Mouse (Mus musculus): ENCODE results near the gene Slain1.

Slain1 gene

GRCm38 (mm10) chr14:103666347-103666954 lies 16.4 kb downstream of the Slain1 start:
- DNase-seq (ENCODE audit: extremely low spot score, low read depth, low spot score) = no peak

GRCm38 (mm10) chr14:103667036-103667435 lies 17.0 kb downstream of the Slain1 start:
- DNase-seq (ENCODE audit: extremely low spot score, low read depth, low spot score) = no peak

GRCm38 (mm10) chr14:103679395-103680217 lies 29.6 kb downstream of the Slain1 start:
- DNase-seq (ENCODE audit: extremely low spot score, low read depth, low spot score) = no peak

- no peak for DNase-seq (ENCODE audit: extremely low spot score, low read depth, low spot score)
Measured at GRCm38 (mm10) chr14:103680285-103680819, 30.3 kb downstream of the Slain1 start.

GRCm38 (mm10) chr14:103682633-103683390 lies 32.8 kb downstream of the Slain1 start:
- no peak for DNase-seq (ENCODE audit: extremely low spot score, low read depth, low spot score)

- no peak for DNase-seq (ENCODE audit: extremely low spot score, low read depth, low spot score)
Measured at GRCm38 (mm10) chr14:103686994-103687393, 37.0 kb downstream of the Slain1 start.

GRCm38 (mm10) chr14:103694295-103694694 lies 44.3 kb downstream of the Slain1 start:
- DNase-seq (ENCODE audit: extremely low spot score, low read depth, low spot score) = peak; percentile 73

- DNase-seq (ENCODE audit: extremely low spot score, low read depth, low spot score) = no peak
Measured at GRCm38 (mm10) chr14:103695620-103696019, 45.6 kb downstream of the Slain1 start.

- no peak for DNase-seq (ENCODE audit: extremely low spot score, low read depth, low spot score)
Measured at GRCm38 (mm10) chr14:103697101-103697500, 47.1 kb downstream of the Slain1 start.

- DNase-seq (ENCODE audit: extremely low spot score, low read depth, low spot score) = no peak
Measured at GRCm38 (mm10) chr14:103699308-103699707, 49.3 kb downstream of the Slain1 start.

GRCm38 (mm10) chr14:103702516-103702915 lies 52.5 kb downstream of the Slain1 start:
- no peak for DNase-seq (ENCODE audit: extremely low spot score, low read depth, low spot score)

- DNase-seq (ENCODE audit: extremely low spot score, low read depth, low spot score) = no peak
Measured at GRCm38 (mm10) chr14:103704771-103705170, 54.7 kb downstream of the Slain1 start.

GRCm38 (mm10) chr14:103706347-103706746 lies 56.3 kb downstream of the Slain1 start:
- DNase-seq (ENCODE audit: extremely low spot score, low read depth, low spot score) = no peak

- no peak for DNase-seq (ENCODE audit: extremely low spot score, low read depth, low spot score)
Measured at GRCm38 (mm10) chr14:103708601-103709000, 58.6 kb downstream of the Slain1 start.

- DNase-seq (ENCODE audit: extremely low spot score, low read depth, low spot score) = no peak
Measured at GRCm38 (mm10) chr14:103709261-103709660, 59.2 kb downstream of the Slain1 start.

GRCm38 (mm10) chr14:103712986-103713385 lies 63.0 kb downstream of the Slain1 start:
- no peak for DNase-seq (ENCODE audit: extremely low spot score, low read depth, low spot score)

- DNase-seq (ENCODE audit: extremely low spot score, low read depth, low spot score) = no peak
Measured at GRCm38 (mm10) chr14:103717516-103717915, 67.5 kb downstream of the Slain1 start.

- DNase-seq (ENCODE audit: extremely low spot score, low read depth, low spot score) = no peak
Measured at GRCm38 (mm10) chr14:103717979-103718378, 68.0 kb downstream of the Slain1 start.

- DNase-seq (ENCODE audit: extremely low spot score, low read depth, low spot score) = no peak
Measured at GRCm38 (mm10) chr14:103718393-103718792, 68.4 kb downstream of the Slain1 start.

GRCm38 (mm10) chr14:103718836-103719575 lies 69.0 kb downstream of the Slain1 start:
- DNase-seq (ENCODE audit: extremely low spot score, low read depth, low spot score) = peak; percentile 92

- DNase-seq (ENCODE audit: extremely low spot score, low read depth, low spot score) = no peak
Measured at GRCm38 (mm10) chr14:103720163-103720562, 70.1 kb downstream of the Slain1 start.

Measured in hindlimb bud, embryonic 11.5 days (tissue).